Mouse (Mus musculus) spleen, adult 2 months (tissue): ENCODE data around the gene Pgm2l1.

Source experiments
- CTCF ChIP-seq: fragments of 200-500 bp; IDR thresholded peaks from 2 replicates; pipeline ENCODE4 v1.5.1; 2011; ENCODE audit warnings: mild to moderate bottlenecking, inconsistent platforms; ENCODE audit not compliant: insufficient read depth, insufficient read length, insufficient replicate concordance; ENCODE audit errors: extremely low read depth
- POLR2A ChIP-seq: fragments of 200-500 bp; IDR thresholded peaks from 2 replicates; pipeline ENCODE4 v1.6.1; 2011; ENCODE audit warnings: low read depth, low read length, inconsistent platforms

GRCm38 (mm10) chr7:100295745-100296144, 68.6 kb downstream of the Pgm2l1 start:
- TF ChIP-seq CTCF: no peak
- no peak for TF ChIP-seq POLR2A
